Mouse (Mus musculus) G1E (cell line): Measurements from ENCODE around the gene Slc1a4.

Source experiments
- CTCF ChIP-seq: IDR thresholded peaks from 2 replicates; pipeline ENCODE4 v1.5.1; 2012; ENCODE audit warnings: low read depth, low read length, inconsistent platforms, mixed read lengths
- TAL1 ChIP-seq: conservative IDR thresholded peaks from 2 replicates; pipeline ENCODE4 v1.6.1; 2012; ENCODE audit warnings: low read depth, low read length, inconsistent platforms, mixed read lengths

- TF ChIP-seq CTCF (no peak), TAL1 (no peak)
Measured at GRCm38 (mm10) chr11:20331027-20331689, 1.4 kb downstream of the Slc1a4 start.
